Mouse (Mus musculus) spleen, postnatal 4 days (tissue): ENCODE results near the gene Ppp1r15a.
A peak's percentile ranks its signal among the peaks of the same experiment; 100 is the strongest.

Experiments used
- DNase-seq, 2 experiments: peaks; one replicate each; pipeline ENCODE4 v3.0.0; 2022; ENCODE audit warnings: low spot score in 2 of 2

The Ppp1r15a gene

DNA sequence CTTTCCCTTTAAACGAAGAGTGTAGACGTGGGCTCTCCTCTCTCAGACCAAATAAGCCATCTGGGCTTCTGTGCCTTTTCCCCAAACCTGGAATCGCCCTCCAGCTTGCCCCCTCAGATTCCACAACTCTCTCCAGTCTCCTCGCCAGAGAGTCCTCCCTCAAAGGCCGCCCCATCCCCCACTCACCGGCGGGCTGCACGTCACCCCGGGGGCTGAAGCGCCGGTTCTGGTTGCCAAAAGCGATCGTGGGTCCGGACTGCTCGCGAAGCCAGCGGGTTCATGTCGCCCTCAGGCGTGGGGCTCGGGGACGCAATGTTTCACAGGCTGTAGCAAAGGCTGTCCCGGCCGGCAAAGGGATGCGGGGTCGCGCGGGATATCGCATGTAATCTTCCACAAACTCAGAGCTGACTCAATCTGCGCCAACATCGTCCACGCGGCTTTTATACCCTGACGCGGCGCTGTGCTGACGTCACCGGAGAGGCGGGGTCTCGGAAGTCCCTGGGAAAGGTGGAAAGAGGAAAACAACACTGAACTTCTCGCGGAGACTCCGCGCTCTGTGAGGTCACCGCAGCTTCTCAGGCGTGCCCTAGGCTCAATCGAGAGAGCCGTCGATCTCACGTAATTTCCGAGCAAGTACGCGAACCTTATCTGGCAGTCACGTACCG, at the start of gene Ppp1r15a, which contains the start of gene Plekha4:
Gene Ppp1r15a, minus strand, starts transcription at position 460 of the 665 bp plus-strand sequence.
Gene Plekha4, plus strand, starts transcription at position 522 of the 665 bp plus-strand sequence.
- peak; percentile 95 to 98 for DNase-seq

GRCm38 (mm10) chr7:45574472-45575379, 48.7 kb upstream of the Ppp1r15a start:
- DNase-seq = no peak

- DNase-seq = no peak
Observed at GRCm38 (mm10) chr7:45573954-45574353, 47.9 kb upstream of the Ppp1r15a start.

GRCm38 (mm10) chr7:45571966-45572365, 45.9 kb upstream of the Ppp1r15a start:
- DNase-seq = no peak

GRCm38 (mm10) chr7:45570103-45570741, 44.2 kb upstream of the Ppp1r15a start, which contains the start of gene Bcat2:
Gene Bcat2 (plus strand): TSS chr7:45570153.
- peak; percentile 81 to 89 for DNase-seq

DNA sequence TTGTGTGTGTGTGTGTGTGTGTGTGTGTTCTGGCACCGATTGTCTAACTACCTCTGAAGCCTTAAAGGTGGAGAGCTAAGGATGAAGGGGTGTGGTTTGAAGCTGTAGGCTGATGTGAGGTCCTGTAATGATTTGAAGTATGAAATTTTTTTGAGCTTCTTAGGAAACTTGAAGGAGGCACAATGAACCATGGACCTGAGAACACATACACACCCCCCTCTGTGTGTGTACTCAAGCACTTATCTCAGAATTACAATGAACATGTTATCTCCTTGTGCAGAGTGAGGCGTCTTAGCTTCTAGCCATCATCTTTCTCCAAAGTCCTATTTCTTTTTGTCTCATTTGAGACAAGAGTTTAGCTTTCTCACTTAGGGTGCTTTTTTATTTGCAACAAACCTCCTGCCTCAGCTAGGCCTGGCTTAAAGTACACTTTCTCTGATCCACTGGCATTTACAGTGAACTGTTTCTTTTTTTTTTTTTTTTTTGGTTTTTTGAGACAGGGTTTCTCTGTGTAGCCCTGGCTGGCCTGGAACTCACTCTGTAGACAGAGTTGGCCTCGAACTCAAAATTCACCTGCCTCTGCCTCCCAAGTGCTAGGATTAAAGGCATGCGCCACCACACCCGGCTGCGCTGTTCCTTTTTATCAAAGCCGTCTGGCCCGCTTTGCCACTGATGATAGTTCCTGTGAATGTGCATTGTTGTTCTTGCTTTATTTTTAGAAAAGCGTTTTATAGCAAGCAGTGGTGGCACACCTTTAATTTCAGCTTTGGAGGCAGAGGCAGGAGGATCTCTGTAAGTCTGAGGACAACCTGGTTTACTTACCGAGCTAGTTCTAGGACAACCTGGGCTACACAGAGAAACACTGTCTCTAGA, 42.8 kb upstream of the Ppp1r15a start:
- no peak for DNase-seq

DNA sequence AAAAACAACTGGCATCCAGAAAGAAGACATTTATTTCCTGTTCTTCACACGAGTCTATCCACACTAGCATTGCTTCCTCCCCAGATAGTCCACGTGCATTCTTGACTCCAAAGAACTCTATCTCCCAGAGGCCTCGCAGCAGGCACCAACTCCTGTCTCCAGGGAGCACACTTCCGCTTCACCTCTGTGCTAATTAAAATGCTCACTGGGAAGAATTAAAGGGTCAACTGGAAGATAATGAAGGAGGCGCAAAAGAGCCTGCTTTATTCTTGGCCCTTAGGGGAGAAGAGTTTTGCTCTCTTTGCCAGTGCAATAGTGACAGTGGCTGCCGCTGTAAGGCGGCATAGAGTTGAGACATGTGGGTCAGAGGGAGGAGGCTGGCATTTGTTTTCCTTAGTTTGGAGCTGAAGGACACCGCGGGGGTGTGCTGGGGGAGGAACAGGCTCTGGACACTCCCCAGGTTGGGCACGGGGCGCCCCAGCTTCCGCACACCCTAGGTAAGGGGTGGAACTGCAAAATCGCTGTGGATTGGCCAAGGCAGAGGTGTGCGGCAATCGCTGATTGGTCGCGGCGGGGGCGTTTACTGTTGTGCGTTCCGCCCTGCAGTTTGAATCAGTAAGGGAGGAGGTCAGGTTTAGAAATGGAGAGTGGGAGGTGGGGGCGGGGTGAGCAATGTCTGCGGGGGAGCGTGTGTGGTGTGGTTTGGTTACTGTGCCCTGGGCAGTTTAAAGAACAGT, 41.9 kb upstream of the Ppp1r15a start:
- DNase-seq = peak; percentile 88 to 93

GRCm38 (mm10) chr7:45567112-45567779, 41.2 kb upstream of the Ppp1r15a start:
- DNase-seq = no peak

DNA sequence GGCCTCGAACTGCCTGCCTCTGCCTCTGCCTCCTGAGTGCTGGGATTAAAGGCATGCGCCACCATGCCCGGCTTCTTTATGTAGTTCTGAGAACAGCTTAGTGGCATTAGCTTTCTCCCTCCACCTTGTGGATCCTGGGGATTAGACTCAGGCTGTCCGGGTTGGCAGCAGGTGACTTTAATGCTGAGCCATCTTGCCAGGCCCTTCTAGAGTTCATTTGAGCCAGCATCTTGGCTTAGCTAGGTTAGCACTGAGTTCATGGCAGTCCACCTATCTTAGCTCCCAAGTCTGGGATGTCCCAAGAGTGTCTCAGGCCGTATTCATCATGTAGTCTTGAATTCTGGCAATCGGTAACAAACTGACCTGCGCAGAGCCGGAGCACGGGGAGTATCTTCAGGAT, 39.4 kb upstream of the Ppp1r15a start:
- no peak for DNase-seq

GRCm38 (mm10) chr7:45564811-45565210, 38.7 kb upstream of the Ppp1r15a start:
- no peak for DNase-seq

DNA sequence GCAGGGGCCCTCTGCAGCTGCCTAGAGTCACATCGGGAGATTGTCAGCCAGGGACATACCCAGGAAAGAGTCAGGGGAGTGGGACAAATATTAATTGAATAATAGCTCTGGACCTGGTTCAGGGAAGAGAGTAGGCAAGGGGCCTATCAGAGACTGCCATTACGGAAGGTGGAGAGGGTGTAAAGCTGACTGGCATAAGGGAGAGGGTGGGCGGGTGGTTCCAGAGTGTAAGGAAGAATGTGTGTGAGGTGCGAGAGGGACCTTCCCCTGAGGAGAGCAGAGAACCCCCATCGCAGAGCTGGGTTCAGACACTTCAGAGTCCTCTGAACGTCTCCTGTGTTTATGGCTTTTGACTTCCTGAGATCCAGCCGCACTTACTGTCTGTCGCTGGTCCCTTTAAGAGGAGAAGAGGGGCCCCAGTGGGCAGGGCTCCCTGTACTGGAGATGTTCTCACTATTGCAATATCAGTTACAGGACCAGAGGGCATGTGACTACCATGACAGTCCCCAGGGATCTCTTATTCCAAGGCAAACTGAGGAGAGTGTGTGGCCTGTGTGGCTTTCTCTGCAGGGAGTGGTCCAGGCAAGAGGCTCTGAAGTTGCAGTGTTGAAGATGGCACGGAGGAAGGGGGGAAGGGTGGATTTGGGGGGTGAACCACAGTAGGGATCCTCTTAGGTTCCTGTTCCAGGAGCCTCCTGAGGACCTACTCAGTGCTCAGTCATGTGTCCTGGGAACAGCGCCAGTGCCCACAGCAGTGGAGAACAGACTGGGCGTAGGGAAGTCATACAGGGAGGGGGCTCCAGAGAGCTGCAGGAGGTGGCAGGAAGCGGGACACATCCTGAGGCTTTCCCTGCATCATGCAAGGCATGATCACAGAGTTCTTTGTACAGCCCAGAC, 35.8 kb upstream of the Ppp1r15a start:
- no peak for DNase-seq

- peak; percentile 81 to 89 for DNase-seq
Observed at GRCm38 (mm10) chr7:45560843-45561623, 35.0 kb upstream of the Ppp1r15a start.

DNA sequence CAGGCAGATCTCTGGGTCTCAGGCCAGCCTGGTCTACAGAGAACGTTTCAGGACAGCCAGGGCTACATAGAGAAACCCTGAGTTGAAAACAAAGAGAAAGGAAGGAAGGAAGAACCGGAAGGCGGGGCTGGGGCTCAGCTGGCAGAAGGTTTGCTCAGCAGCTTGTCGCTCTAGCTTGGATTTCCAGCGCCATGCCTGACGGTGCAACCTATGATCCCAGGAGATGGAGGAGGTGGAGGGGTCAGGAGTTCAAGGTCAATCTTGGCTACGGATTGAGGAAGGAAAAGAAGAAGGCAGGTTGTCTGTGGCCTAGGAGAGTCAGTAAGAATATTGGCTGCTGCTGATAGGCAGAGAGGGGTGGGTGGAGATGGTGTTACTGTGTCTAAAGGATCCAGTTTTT, 34.2 kb upstream of the Ppp1r15a start:
- DNase-seq = no peak

GRCm38 (mm10) chr7:45558907-45559306, 32.8 kb upstream of the Ppp1r15a start:
- DNase-seq = no peak

DNA sequence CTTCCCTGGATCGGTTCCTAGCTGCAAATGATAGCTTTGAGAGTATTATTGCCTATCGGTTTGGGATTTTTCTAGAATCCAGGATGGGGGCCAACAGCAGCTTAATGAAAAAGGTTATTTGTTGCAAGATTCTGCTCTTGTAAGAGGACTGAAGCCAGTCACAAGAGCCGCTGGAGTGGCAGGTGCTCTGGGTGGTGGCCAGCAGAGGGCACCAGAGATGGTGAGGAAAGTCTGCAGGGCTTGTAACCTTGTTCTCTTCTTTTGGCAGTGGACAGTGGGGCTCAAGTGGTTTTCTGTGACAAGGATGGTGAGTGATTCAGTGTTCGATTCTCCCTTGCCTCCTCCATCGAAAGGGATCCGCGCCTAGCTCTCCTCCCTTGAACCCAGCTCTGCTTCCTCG, 29.7 kb upstream of the Ppp1r15a start:
- peak; percentile 81 to 92 for DNase-seq

- DNase-seq = no peak
Observed at GRCm38 (mm10) chr7:45554744-45555143, 28.7 kb upstream of the Ppp1r15a start, which contains the start of gene Hsd17b14. Gene Hsd17b14 (plus strand): TSS chr7:45554893.

- DNase-seq = no peak
Observed at GRCm38 (mm10) chr7:45553990-45554389, 27.9 kb upstream of the Ppp1r15a start.

GRCm38 (mm10) chr7:45553519-45553918, 27.5 kb upstream of the Ppp1r15a start:
- no peak for DNase-seq
